Mouse (Mus musculus) kidney, postnatal 0 days (tissue): Measurements from ENCODE around the gene Errfi1. TPM values are rescaled to one million over a fixed set of nuclear protein-coding genes. Genes with fewer than 3 reads are reported as not detected.
"Not testable (repeated sequence)": the region's sequence is repeated elsewhere in the genome, so short reads cannot be mapped to it uniquely, and the experiment has no call there.

Experiments
- ATAC-seq: fragments of 200-750 bp; cut with Nextera tagmentation; replicated peaks from 2 replicates; pipeline ENCODE4 v1.8.0; 2017; ENCODE audit warnings: low read depth, moderate number of reproducible peaks, moderate TSS enrichment, moderate library complexity; ENCODE audit not compliant: low FRiP score
- DNase-seq: peaks from one replicate; pipeline ENCODE4 v3.0.0-alpha.2; 2016; ENCODE audit warnings: low spot score
- H3K27ac ChIP-seq: fragments of 300-500 bp; sonication (generic); 2 replicates; pipeline ENCODE4 v1.5.1; 2014; ENCODE audit warnings: mild to moderate bottlenecking
- H3K27me3 ChIP-seq: fragments of 300-500 bp; sonication (generic); 2 replicates; pipeline ENCODE4 v1.6.1; 2014; ENCODE audit warnings: low read length, mixed read lengths; ENCODE audit not compliant: insufficient read depth
- H3K36me3 ChIP-seq: fragments of 300-500 bp; sonication (generic); 2 replicates; pipeline ENCODE4 v1.6.1; 2014; ENCODE audit warnings: low read length, mixed read lengths; ENCODE audit not compliant: insufficient read depth
- H3K4me1 ChIP-seq: fragments of 300-500 bp; sonication (generic); replicated peaks from 2 replicates; pipeline ENCODE4 v1.6.1; 2014; ENCODE audit warnings: antibody characterized with exemption, low read length, mixed read lengths; ENCODE audit not compliant: insufficient read depth
- H3K4me2 ChIP-seq: fragments of 300-500 bp; sonication (generic); 2 replicates; pipeline ENCODE4 v1.6.1; 2014; ENCODE audit warnings: mild to moderate bottlenecking, low read length, moderate library complexity, mixed read lengths
- H3K4me3 ChIP-seq: fragments of 300-500 bp; sonication (generic); replicated peaks from 2 replicates; pipeline ENCODE4 v1.5.1; 2014; ENCODE audit warnings: low read depth, low read length
- H3K9ac ChIP-seq: fragments of 300-500 bp; sonication (generic); 2 replicates; pipeline ENCODE4 v1.6.1; 2014; ENCODE audit warnings: low read depth, low read length
- H3K9me3 ChIP-seq: fragments of 300-500 bp; sonication (generic); replicated peaks from 2 replicates; pipeline ENCODE4 v1.6.1; 2016; ENCODE audit warnings: low read length, inconsistent platforms, mixed read lengths
- CTCF ChIP-seq: IDR thresholded peaks from 2 replicates; pipeline ENCODE4 v1.5.1; 2016; ENCODE audit warnings: antibody characterized with exemption, low read depth, mild to moderate bottlenecking, moderate library complexity
- WGBS: fragments of 180-500 bp; shearing (Covaris S2); extraction: QIAGEN DNeasy Blood & Tissue Kit; methylation state at CpG from one replicate; pipeline ENCODE4 v1.1.7; 2014; 5-methylcytosine and 5-hydroxymethylcytosine counted together
- polyA plus RNA-seq: library from polyadenylated mRNA; unstranded; fragments of >200 nt; fragmentation: Nextera tagmentation; extraction: Ambion mirVana; gene quantifications from 2 replicates; pipeline ENCODE4 v1.2.1, GENCODE M21; 2015

Errfi1 gene
- polyA plus RNA-seq, 1 experiment from 2014 or later: 35.5 TPM

DNA sequence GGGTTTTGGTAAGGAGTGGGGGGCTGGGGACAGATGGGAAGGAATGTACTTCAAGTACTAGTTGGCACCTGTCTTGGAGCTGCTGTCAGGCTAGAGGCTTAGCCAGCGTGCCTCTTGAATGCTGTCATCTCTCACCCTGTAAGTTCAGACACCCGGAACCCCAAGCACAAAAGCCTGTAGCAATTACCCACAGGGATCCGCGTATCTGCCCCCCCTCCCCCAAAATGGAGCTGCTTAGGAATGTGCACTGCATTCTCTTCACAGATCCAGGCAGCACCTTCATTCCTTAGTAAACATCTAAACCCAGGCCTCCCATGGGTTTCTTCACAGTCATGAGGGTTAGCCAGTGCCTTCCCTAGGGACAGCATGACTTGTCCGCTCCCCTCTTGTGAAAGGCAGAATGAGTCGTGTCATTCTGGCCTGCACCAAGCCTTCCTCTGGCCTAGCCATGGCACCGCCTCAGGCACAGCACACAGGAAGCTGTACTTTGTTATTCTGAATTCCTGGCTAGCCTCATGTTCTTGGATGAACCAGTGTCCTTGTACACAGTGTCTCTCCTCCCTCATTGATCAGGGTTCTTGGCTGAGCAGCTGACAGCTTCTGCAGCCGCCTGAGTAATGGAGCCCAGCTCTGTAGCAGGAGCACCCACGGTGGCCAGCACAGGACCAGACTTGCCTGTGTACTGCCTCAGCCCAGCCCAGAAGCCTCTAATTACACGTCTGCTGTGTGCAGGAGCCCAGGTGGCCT lies 17.8 kb downstream of the Errfi1 start:
- H3K4me1 ChIP-seq: peaks cover 26% of the 10 kb centered on the region; the same call in 1 of the 2 replicates
- 40% methylated on average over 10 of the region's 10 CpGs for WGBS
- no peaks in the 10 kb centered on the region for H3K9me3 ChIP-seq
- no peak overlapping the region for H3K4me2 ChIP-seq
- no peak overlapping the region for H3K4me3 ChIP-seq
- ATAC-seq: peak; percentile 60
- H3K9ac ChIP-seq: no peak overlapping the region
- H3K27me3 ChIP-seq: no peaks in the 10 kb centered on the region
- peak overlapping the region; percentile 6 for H3K27ac ChIP-seq
- no peak for TF ChIP-seq CTCF
- peak; percentile 42 for DNase-seq
- peaks cover 15% of the 10 kb centered on the region; the same call in 1 of the 2 replicates for H3K36me3 ChIP-seq

DNA sequence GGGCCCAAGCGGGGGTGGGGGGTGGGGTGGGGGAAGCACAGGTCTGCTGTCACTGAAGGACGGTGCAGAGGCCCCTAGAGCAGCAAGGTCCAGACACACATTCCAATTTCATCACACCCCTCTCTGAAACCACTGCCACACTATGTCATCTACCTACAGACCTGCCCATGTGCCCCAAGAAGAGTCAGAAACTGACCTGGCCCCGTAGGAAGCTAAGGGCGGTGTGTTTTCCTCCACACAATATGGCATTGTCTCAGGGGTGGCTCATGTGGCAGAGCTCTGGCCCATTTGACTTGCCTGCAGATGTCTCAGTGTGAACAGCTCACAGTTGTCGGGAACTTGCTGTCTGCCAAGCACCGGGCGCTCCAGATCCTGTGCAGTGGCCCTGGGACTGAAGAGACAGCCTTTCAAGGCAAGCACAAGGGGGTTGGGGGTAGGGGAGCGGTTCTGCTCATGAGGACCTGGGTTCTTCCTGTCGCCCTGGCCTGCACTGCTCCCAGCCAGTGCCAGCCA lies 18.5 kb downstream of the Errfi1 start:
- no peaks in the 10 kb centered on the region for H3K27me3 ChIP-seq
- peak overlapping the region; percentile 6; the same call in 1 of the 2 replicates for H3K27ac ChIP-seq
- no peak overlapping the region for H3K4me2 ChIP-seq
- H3K4me1 ChIP-seq: peaks cover 26% of the 10 kb centered on the region; the same call in 1 of the 2 replicates
- no peak for DNase-seq
- H3K36me3 ChIP-seq: peaks cover 9% of the 10 kb centered on the region; the same call in 1 of the 2 replicates
- no peak overlapping the region for H3K4me3 ChIP-seq
- no peak for TF ChIP-seq CTCF
- no peak overlapping the region for H3K9ac ChIP-seq
- ATAC-seq: peak; percentile 6; the same call in 1 of the 2 replicates
- 36% methylated on average over 9 of the region's 9 CpGs for WGBS
- H3K9me3 ChIP-seq: no peaks in the 10 kb centered on the region

DNA sequence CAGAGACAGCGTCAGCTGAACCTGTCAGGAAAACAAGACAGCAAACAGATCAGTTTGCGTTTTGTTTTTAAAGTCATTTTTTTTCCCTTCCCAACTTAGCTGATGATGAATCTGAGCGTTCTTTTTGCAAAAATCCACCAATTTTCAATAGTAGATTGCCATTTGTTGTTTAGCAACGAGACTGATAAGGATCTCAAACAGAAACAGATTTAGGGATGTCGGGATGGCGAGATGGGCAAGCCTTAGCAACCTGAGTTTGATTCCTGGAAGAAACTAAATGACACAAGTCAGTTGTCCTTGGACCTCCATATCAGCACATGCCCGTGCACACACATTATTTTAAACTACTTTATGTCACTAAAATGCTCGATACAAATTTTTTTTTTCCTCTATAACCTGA lies 19.0 kb downstream of the Errfi1 start:
- H3K4me3 ChIP-seq: no peak overlapping the region
- H3K36me3 ChIP-seq: peaks cover 5% of the 10 kb centered on the region; the same call in 1 of the 2 replicates
- DNase-seq (no peak), ATAC-seq (no peak)
- peaks cover 26% of the 10 kb centered on the region; the same call in 1 of the 2 replicates for H3K4me1 ChIP-seq
- no peak overlapping the region for H3K4me2 ChIP-seq
- no peaks in the 10 kb centered on the region for H3K27me3 ChIP-seq
- H3K27ac ChIP-seq: peak overlapping the region; percentile 6; the same call in 1 of the 2 replicates
- TF ChIP-seq CTCF: no peak
- H3K9ac ChIP-seq: no peak overlapping the region
- WGBS: 63% methylated on average over 8 of the region's 8 CpGs
- no peaks in the 10 kb centered on the region for H3K9me3 ChIP-seq

DNA sequence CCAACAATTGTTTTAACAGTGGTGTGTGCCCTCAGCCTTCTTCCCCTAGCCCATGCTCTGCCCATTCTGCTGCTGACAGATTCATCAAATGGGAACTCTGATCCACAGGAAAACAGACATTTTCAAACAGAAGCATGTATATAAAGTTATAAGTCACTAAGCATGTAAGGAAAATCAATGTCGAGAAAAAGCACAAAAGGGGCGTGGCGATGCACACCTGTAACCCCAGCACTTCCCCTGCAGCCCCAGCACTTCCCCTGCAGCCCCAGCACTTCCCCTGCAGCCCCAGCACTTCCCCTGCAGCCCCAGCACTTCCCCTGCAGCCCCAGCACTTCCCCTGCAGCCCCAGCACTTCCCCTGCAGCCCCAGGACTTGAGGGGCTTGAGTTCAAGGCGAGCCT lies 20.7 kb downstream of the Errfi1 start:
- peaks cover 23% of the 10 kb centered on the region; the same call in 1 of the 2 replicates for H3K4me1 ChIP-seq
- not testable (repeated sequence) for DNase-seq, H3K9me3 ChIP-seq, H3K9ac ChIP-seq, H3K4me3 ChIP-seq, H3K36me3 ChIP-seq, H3K27ac ChIP-seq, H3K4me2 ChIP-seq, ATAC-seq, H3K27me3 ChIP-seq
- WGBS: 74% methylated on average over 4 of the region's 4 CpGs

DNA sequence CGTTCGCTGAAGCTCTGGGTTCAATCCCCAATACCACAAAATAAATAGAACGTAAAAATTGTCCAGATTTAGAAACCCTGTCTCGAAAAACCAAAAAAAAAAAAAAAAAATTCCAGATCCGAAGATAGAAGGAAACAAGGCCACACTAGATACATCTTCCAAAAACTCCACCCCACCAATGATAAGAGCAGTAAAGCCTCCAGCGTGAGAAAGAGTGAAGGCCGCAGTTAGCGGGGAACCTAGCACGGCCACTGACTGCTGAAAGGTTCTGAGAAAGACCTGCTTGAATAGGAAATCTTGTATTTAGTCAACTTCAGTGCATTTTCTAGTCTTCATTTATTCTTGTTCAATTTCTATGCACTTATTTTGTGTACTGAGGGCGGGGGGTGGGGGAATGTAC lies 21.7 kb downstream of the Errfi1 start:
- Histone ChIP-seq H3K27ac (no peak overlapping the region), H3K36me3 (no peaks in the 10 kb centered on the region), H3K9me3 (0 out of 2 replicates have a peak, but pooled peaks cover 11% of the 10 kb centered on the region), H3K27me3 (no peaks in the 10 kb centered on the region), H3K9ac (no peak overlapping the region), H3K4me2 (no peak overlapping the region), H3K4me1 (peaks cover 15% of the 10 kb centered on the region; the same call in 1 of the 2 replicates), H3K4me3 (no peak overlapping the region)
- DNase-seq (no peak), ATAC-seq (no peak)
- no peak for TF ChIP-seq CTCF
- 78% methylated on average over 10 of the region's 10 CpGs for WGBS

DNA sequence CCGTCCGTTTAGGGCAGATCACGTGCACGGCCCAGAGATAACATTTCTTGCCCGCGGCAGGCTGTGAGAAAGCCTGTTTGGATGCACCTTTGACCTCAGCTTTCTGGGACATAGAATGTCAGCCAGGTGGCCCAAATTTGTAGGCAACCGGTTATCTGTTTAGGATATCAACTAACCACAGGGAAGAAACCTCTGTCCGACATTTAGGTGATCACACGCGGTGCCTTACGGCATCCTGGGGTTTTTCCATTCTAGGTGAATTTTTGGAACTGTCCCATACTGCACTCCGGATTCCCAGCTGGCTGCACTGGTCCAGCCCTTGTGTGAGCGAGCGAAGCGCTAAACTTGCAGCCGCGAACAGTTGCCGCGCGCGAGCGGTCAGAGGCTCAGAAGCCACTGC lies 25.9 kb downstream of the Errfi1 start:
- Histone ChIP-seq H3K4me2 (no peak overlapping the region), H3K4me3 (no peak overlapping the region), H3K9ac (no peak overlapping the region), H3K36me3 (no peaks in the 10 kb centered on the region), H3K27me3 (no peaks in the 10 kb centered on the region), H3K9me3 (0 out of 2 replicates have a peak, but pooled peaks cover 11% of the 10 kb centered on the region), H3K27ac (no peak overlapping the region), H3K4me1 (no peaks in the 10 kb centered on the region)
- 96% methylated on average over 22 of the region's 22 CpGs for WGBS
- TF ChIP-seq CTCF: no peak
- DNase-seq: no peak
- ATAC-seq: no peak
